14 mouse cellular contexts compared by ENCODE assay signal in genomic region chr3:58295810-58296209, GRCm38 (mm10).
"Had no signal": no experiment of that assay in that cellular context is flagged by ENCODE, and none has a peak within 500 bp of the region (broad histone marks: within the 10 kb centered on the region; RNA-seq: fewer than 3 reads in every experiment).

No protein-coding gene starts in this region.

- H3K27ac ChIP-seq: layer of hippocampus, adult 2 months; limb, embryonic 10.5 days; limb, embryonic 13.5 days had no signal

- H3K4me3 ChIP-seq: layer of hippocampus, adult 2 months; limb, embryonic 10.5 days; limb, embryonic 13.5 days had no signal

- H3K9me3 ChIP-seq: limb, embryonic 10.5 days; limb, embryonic 13.5 days had no signal

- ATAC-seq: intestine, postnatal 0 days had no signal

- DNase-seq: kidney, adult 8-10 months; kidney, postnatal 14 days; kidney, postnatal 4 days; layer of hippocampus, adult 9-11 months; lung, adult 18-20 months; lung, postnatal 14 days; lung, postnatal 4 days; midbrain, embryonic 14.5 days; thymus, postnatal 25 days had no signal

- H3K4me1 ChIP-seq: limb, embryonic 10.5 days; limb, embryonic 13.5 days had no signal

- H3K27me3 ChIP-seq: limb, embryonic 13.5 days had no signal

- H3K4me2 ChIP-seq: limb, embryonic 13.5 days; midbrain, embryonic 11.5 days had no signal

- H3K9ac ChIP-seq: limb, embryonic 13.5 days had no signal

- H3K36me3 ChIP-seq: limb, embryonic 10.5 days; limb, embryonic 13.5 days had no signal
